Mouse (Mus musculus) embryonic facial prominence, embryonic 10.5 days (tissue): Measurements from ENCODE around the gene Fam178b. TPM values are rescaled to one million over a fixed set of nuclear protein-coding genes. Genes with fewer than 3 reads are reported as not detected.
A peak's percentile ranks its signal among the peaks of the same experiment; 100 is the strongest.
"Not testable (repeated sequence)": the region's sequence is repeated elsewhere in the genome, so short reads cannot be mapped to it uniquely, and the experiment has no call there.

Experiments used
- DNase-seq: peaks from one replicate; pipeline ENCODE4 v3.0.0-alpha.2; 2017; ENCODE audit warnings: low spot score
- H3K27ac ChIP-seq: fragments of 300-500 bp; sonication (generic); replicated peaks from 2 replicates; pipeline ENCODE4 v1.5.1; 2016; ENCODE audit warnings: mild to moderate bottlenecking
- H3K27me3 ChIP-seq: fragments of 300-500 bp; sonication (generic); replicated peaks from 2 replicates; pipeline ENCODE4 v1.6.1; 2016; ENCODE audit warnings: low read depth, mild to moderate bottlenecking; ENCODE audit not compliant: poor library complexity, severe bottlenecking
- H3K36me3 ChIP-seq: fragments of 300-500 bp; sonication (generic); replicated peaks from 2 replicates; pipeline ENCODE4 v1.6.1; 2016; ENCODE audit warnings: mild to moderate bottlenecking, moderate library complexity
- H3K4me1 ChIP-seq: fragments of 300-500 bp; sonication (generic); 2 replicates; pipeline ENCODE4 v1.6.1; 2016
- H3K4me3 ChIP-seq: fragments of 300-500 bp; sonication (generic); 2 replicates; pipeline ENCODE4 v1.5.1; 2016; ENCODE audit warnings: mild to moderate bottlenecking, moderate library complexity
- H3K9me3 ChIP-seq: fragments of 300-500 bp; sonication (generic); 2 replicates; pipeline ENCODE4 v1.6.1; 2016; ENCODE audit warnings: mild to moderate bottlenecking
- WGBS: fragments of 180-500 bp; shearing (Covaris S2); methylation state at CpG from one replicate; pipeline ENCODE4 v1.1.7; 2016; 5-methylcytosine and 5-hydroxymethylcytosine counted together
- polyA plus RNA-seq: library from polyadenylated mRNA; unstranded; fragments of >200 nt; fragmentation: Nextera tagmentation; extraction: Ambion mirVana; gene quantifications from 2 replicates; pipeline ENCODE4 v1.2.1, GENCODE M21; 2016

Gene Fam178b
- polyA plus RNA-seq, 1 experiment from 2014 or later = 0.65 TPM

GRCm38 (mm10) chr1:36696411-36696810 lies 13.4 kb upstream of the Fam178b start:
- Histone ChIP-seq H3K4me1 (peaks cover 10% of the 10 kb centered on the region), H3K36me3 (peaks cover 62% of the 10 kb centered on the region), H3K4me3 (no peak overlapping the region), H3K9me3 (no peaks in the 10 kb centered on the region), H3K27me3 (no peaks in the 10 kb centered on the region), H3K27ac (no peak overlapping the region)
- 67% methylated on average over 6 of the region's 6 CpGs for WGBS
- no peak for DNase-seq

- H3K9me3 ChIP-seq = no peaks in the 10 kb centered on the region
- no peaks in the 10 kb centered on the region for H3K27me3 ChIP-seq
- H3K4me1 ChIP-seq = peaks cover 17% of the 10 kb centered on the region
- no peak overlapping the region for H3K4me3 ChIP-seq
- no peak overlapping the region for H3K27ac ChIP-seq
- no peak for DNase-seq
- peaks cover 46% of the 10 kb centered on the region for H3K36me3 ChIP-seq
- 90% methylated on average over 6 of the region's 6 CpGs for WGBS
Observed at GRCm38 (mm10) chr1:36694871-36695270, 11.9 kb upstream of the Fam178b start.

GRCm38 (mm10) chr1:36691271-36692155 lies 8.5 kb upstream of the Fam178b start, which contains the start of gene Cox5b:
TSS of gene Cox5b (plus strand) at chr1:36691449.
- H3K27ac ChIP-seq = peak within 1 kb of the TSS; percentile 85

GRCm38 (mm10) chr1:36690671-36691235 lies 7.8 kb upstream of the Fam178b start:
- no peaks in the 10 kb centered on the region for H3K27me3 ChIP-seq
- H3K9me3 ChIP-seq = no peaks in the 10 kb centered on the region
- WGBS = 62% methylated on average over 11 of the region's 11 CpGs
- H3K4me1 ChIP-seq = peaks cover 17% of the 10 kb centered on the region
- H3K36me3 ChIP-seq = peaks cover 27% of the 10 kb centered on the region
- peak overlapping the region; percentile 85 for H3K27ac ChIP-seq
- peak overlapping the region; percentile 84 for H3K4me3 ChIP-seq
- no peak for DNase-seq

More at GRCm38 (mm10) chr1:36691271-36692155, 8.5 kb upstream of the Fam178b start, which contains the start of gene Cox5b:
- Histone ChIP-seq H3K36me3 (peaks cover 27% of the 10 kb centered on the region), H3K4me3 (peak within 1 kb of the TSS; percentile 84), H3K27me3 (no peaks in the 10 kb centered on the region), H3K4me1 (peaks cover 17% of the 10 kb centered on the region), H3K9me3 (no peaks in the 10 kb centered on the region)
- under 1% methylated on average over 68 of the region's 68 CpGs for WGBS
- peak; percentile 98 for DNase-seq

GRCm38 (mm10) chr1:36683810-36684467 lies 956 bp upstream of the Fam178b start:
- Histone ChIP-seq H3K27me3 (no peaks in the 10 kb centered on the region), H3K36me3 (no peaks in the 10 kb centered on the region), H3K27ac (no peak overlapping the region), H3K9me3 (no peaks in the 10 kb centered on the region), H3K4me3 (no peak overlapping the region), H3K4me1 (peaks cover 16% of the 10 kb centered on the region)
- WGBS = 11% methylated on average over 13 of the region's 13 CpGs
- peak; percentile 82 for DNase-seq

- no peaks in the 10 kb centered on the region for H3K27me3 ChIP-seq
- no peak for DNase-seq
- 51% methylated on average over 7 of the region's 7 CpGs for WGBS
- H3K4me1 ChIP-seq = peaks cover 16% of the 10 kb centered on the region
- no peaks in the 10 kb centered on the region for H3K9me3 ChIP-seq
- H3K36me3 ChIP-seq = no peaks in the 10 kb centered on the region
- H3K4me3 ChIP-seq = no peak overlapping the region
- no peak overlapping the region for H3K27ac ChIP-seq
Observed at GRCm38 (mm10) chr1:36680893-36681292, 2.1 kb downstream of the Fam178b start.

GRCm38 (mm10) chr1:36674936-36675335 lies 8.0 kb downstream of the Fam178b start:
- Histone ChIP-seq H3K36me3 (no peaks in the 10 kb centered on the region), H3K4me3 (no peak overlapping the region), H3K4me1 (peaks cover 11% of the 10 kb centered on the region), H3K27me3 (no peaks in the 10 kb centered on the region), H3K27ac (no peak overlapping the region), H3K9me3 (no peaks in the 10 kb centered on the region)
- WGBS = 58% methylated on average over 3 of the region's 3 CpGs
- DNase-seq = no peak

GRCm38 (mm10) chr1:36672648-36673350 lies 10.2 kb downstream of the Fam178b start:
- DNase-seq = no peak

GRCm38 (mm10) chr1:36671260-36671659 lies 11.7 kb downstream of the Fam178b start:
- H3K9me3 ChIP-seq = no peaks in the 10 kb centered on the region
- H3K27me3 ChIP-seq = no peaks in the 10 kb centered on the region
- WGBS = 89% methylated on average over 10 of the region's 10 CpGs
- peaks cover 7% of the 10 kb centered on the region for H3K4me1 ChIP-seq
- no peak for DNase-seq
- no peaks in the 10 kb centered on the region for H3K36me3 ChIP-seq
- H3K27ac ChIP-seq = no peak overlapping the region
- H3K4me3 ChIP-seq = no peak overlapping the region

More at GRCm38 (mm10) chr1:36672648-36673350, 10.2 kb downstream of the Fam178b start:
- Histone ChIP-seq H3K4me1 (peaks cover 7% of the 10 kb centered on the region), H3K9me3 (no peaks in the 10 kb centered on the region), H3K27ac (0 out of 2 replicates have a peak overlapping the region, but pooled peaks have one; percentile 27), H3K27me3 (no peaks in the 10 kb centered on the region), H3K4me3 (no peak overlapping the region), H3K36me3 (no peaks in the 10 kb centered on the region)
- 44% methylated on average over 16 of the region's 16 CpGs for WGBS

- Histone ChIP-seq H3K4me1 (peaks cover 7% of the 10 kb centered on the region), H3K27ac (no peak overlapping the region), H3K4me3 (no peak overlapping the region), H3K9me3 (no peaks in the 10 kb centered on the region), H3K36me3 (no peaks in the 10 kb centered on the region), H3K27me3 (no peaks in the 10 kb centered on the region)
- no peak for DNase-seq
- 75% methylated on average over 4 of the region's 4 CpGs for WGBS
Observed at GRCm38 (mm10) chr1:36670256-36670655, 12.7 kb downstream of the Fam178b start.

- H3K4me1 ChIP-seq, DNase-seq, H3K9me3 ChIP-seq, H3K27ac ChIP-seq, H3K36me3 ChIP-seq, H3K4me3 ChIP-seq, H3K27me3 ChIP-seq: not testable (repeated sequence)
- WGBS = 72% methylated on average over 4 of the region's 4 CpGs
Observed at GRCm38 (mm10) chr1:36668007-36668406, 15.0 kb downstream of the Fam178b start.

GRCm38 (mm10) chr1:36665934-36666333 lies 17.0 kb downstream of the Fam178b start:
- Histone ChIP-seq H3K4me1 (no peaks in the 10 kb centered on the region), H3K27ac (no peak overlapping the region), H3K4me3 (no peak overlapping the region), H3K27me3 (no peaks in the 10 kb centered on the region), H3K9me3 (no peaks in the 10 kb centered on the region), H3K36me3 (no peaks in the 10 kb centered on the region)
- DNase-seq = no peak
- WGBS = 76% methylated on average over 4 of the region's 4 CpGs
